Mouse (Mus musculus) ovary, adult 18-20 months (tissue): ENCODE data around the gene Il10rb.

Source experiments
- DNase-seq: peaks from one replicate; pipeline ENCODE4 v3.0.0; 2022; ENCODE audit warnings: low spot score, mixed read lengths

Il10rb gene

GRCm38 (mm10) chr16:91382261-91382790, 23.6 kb upstream of the Il10rb start:
- no peak for DNase-seq

GRCm38 (mm10) chr16:91384221-91384620, 21.7 kb upstream of the Il10rb start:
- no peak for DNase-seq

GRCm38 (mm10) chr16:91385621-91386020, 20.3 kb upstream of the Il10rb start:
- DNase-seq, result no peak

- no peak for DNase-seq
Observed at GRCm38 (mm10) chr16:91386419-91387120, 19.4 kb upstream of the Il10rb start.

- no peak for DNase-seq
Observed at GRCm38 (mm10) chr16:91387121-91387486, 18.9 kb upstream of the Il10rb start.

GRCm38 (mm10) chr16:91390100-91390499, 15.9 kb upstream of the Il10rb start:
- no peak for DNase-seq

GRCm38 (mm10) chr16:91391421-91391820, 14.5 kb upstream of the Il10rb start, which contains the start of gene Gm21970:
Gene Gm21970, plus strand, starts transcription at chr16:91391721.
- DNase-seq, result no peak

GRCm38 (mm10) chr16:91394826-91395410, 11.0 kb upstream of the Il10rb start:
- no peak for DNase-seq

- no peak for DNase-seq
Observed at GRCm38 (mm10) chr16:91395633-91396392, 10.2 kb upstream of the Il10rb start.

- DNase-seq, result no peak
Observed at GRCm38 (mm10) chr16:91396844-91397537, 9.0 kb upstream of the Il10rb start.

GRCm38 (mm10) chr16:91398030-91398429, 7.9 kb upstream of the Il10rb start:
- no peak for DNase-seq

GRCm38 (mm10) chr16:91398944-91399343, 7.0 kb upstream of the Il10rb start:
- DNase-seq, result no peak

- DNase-seq, result no peak
Observed at GRCm38 (mm10) chr16:91401569-91402165, 4.3 kb upstream of the Il10rb start.

- DNase-seq, result no peak
Observed at GRCm38 (mm10) chr16:91403784-91404183, 2.2 kb upstream of the Il10rb start.

- DNase-seq, result no peak
Observed at GRCm38 (mm10) chr16:91404187-91404586, 1.8 kb upstream of the Il10rb start.

- DNase-seq, result no peak
Observed at GRCm38 (mm10) chr16:91404828-91405577, 961 bp upstream of the Il10rb start.

- no peak for DNase-seq
Observed at GRCm38 (mm10) chr16:91406585-91407220, 739 bp downstream of the Il10rb start.

- no peak for DNase-seq
Observed at GRCm38 (mm10) chr16:91413102-91413844, 7.3 kb downstream of the Il10rb start.

- DNase-seq, result no peak
Observed at GRCm38 (mm10) chr16:91415391-91416189, 9.6 kb downstream of the Il10rb start.
